ENCODE assay signal across 19 mouse cellular contexts in the genomic region with DNA sequence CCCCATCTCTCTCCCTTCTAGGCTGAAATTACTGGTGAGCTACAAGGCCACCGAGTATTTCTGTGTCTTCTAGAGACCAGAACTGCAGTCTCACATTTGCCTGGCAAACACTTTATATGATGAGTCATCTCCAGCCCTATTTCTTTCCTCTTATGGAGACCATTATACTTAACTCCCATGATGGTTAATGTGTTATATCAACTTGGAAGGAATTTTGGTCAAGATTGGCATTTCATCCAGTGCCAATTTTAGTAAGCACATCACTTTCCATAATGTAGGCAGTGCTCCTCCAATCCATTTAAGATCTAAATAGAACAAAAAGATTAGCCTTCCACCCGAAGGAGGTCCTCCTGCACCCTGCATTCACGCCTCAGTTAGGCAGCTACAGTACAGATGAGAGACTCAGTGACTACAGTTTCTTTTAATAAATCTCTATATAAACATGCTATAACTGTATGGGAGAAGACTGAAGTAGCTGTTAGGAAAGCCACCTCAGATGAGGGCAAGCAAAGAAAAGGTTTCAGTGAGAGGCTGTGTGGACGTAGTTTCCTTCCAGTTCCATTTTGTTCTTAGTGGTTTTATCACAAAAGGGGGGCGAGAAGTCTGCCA. TPM values are rescaled to one million over a fixed set of nuclear protein-coding genes. Genes with fewer than 3 reads are reported as not detected.
DNase-seq lines count a peak whose midpoint lies in the region; TF ChIP-seq lines count a peak whose summit lies in the region.
"Had no signal": no experiment of that assay in that cellular context is flagged by ENCODE, and none has a peak within 500 bp of the region (broad histone marks: within the 10 kb centered on the region; RNA-seq: fewer than 3 reads in every experiment).

No protein-coding gene starts in this region.

- TF ChIP-seq RAD21 in MEL (IDR thresholded peaks at IDR 0.05; ENCODE audit: low read depth, low read length): no peak

- no peak overlapping the region for H3K27ac ChIP-seq in MEL (ENCODE audit: control insufficient read depth, low read depth, low read length)
- H3K27ac ChIP-seq: forebrain, embryonic 10.5 days; forebrain, embryonic 13.5 days; heart, adult 2 months; hindbrain, embryonic 13.5 days; intestine, embryonic 15.5 days had no signal

- DNase-seq in right cerebral cortex, adult 18-20 months: peak; percentile 7
- no peak for DNase-seq in right cerebral cortex, adult 2 months (ENCODE audit: low spot score in 2 of 2)
- DNase-seq in MEL (ENCODE audit: low read depth, low spot score): peak; percentile 23
- peak; percentile 57 for DNase-seq in brain, adult 2 months (ENCODE audit: low read depth, low spot score)
- no peak for DNase-seq in layer of hippocampus, postnatal 25 days (ENCODE audit: extremely low spot score in 1 of 2, low spot score in 1 of 2)
- DNase-seq in embryo, embryonic 11 days: no peak
- DNase-seq: adrenal gland, adult 2 months; adrenal gland, postnatal 14 days; cerebellum, adult 11-12 months; cerebellum, adult 8-10 months; cerebellum, postnatal 10 days; cerebellum, postnatal 36 days; gastrocnemius, postnatal 25 days; heart, adult 2 months; kidney, adult 11 months had no signal

- no peaks in the 10 kb centered on the region for H3K9me3 ChIP-seq in MEL (replicated peaks; ENCODE audit: insufficient read depth, low read length)
- H3K9me3 ChIP-seq: forebrain, embryonic 10.5 days; forebrain, embryonic 13.5 days; hindbrain, embryonic 13.5 days; intestine, embryonic 15.5 days had no signal

- 0 out of 4 replicates have a peak, but pooled peaks cover 0 to 2% of the 10 kb centered on the region in 2 experiments for H3K4me1 ChIP-seq in MEL (ENCODE audit: control insufficient read depth in 1 of 2, insufficient read depth in 2 of 2, low read length in 2 of 2)
- H3K4me1 ChIP-seq: forebrain, embryonic 10.5 days; forebrain, embryonic 13.5 days; hindbrain, embryonic 13.5 days; intestine, embryonic 15.5 days had no signal

- no peak overlapping the region for H3K4me3 ChIP-seq in MEL (ENCODE audit: control insufficient read depth in 1 of 2, insufficient read depth in 1 of 2, low read depth in 2 of 2, low read length in 2 of 2)
- H3K4me3 ChIP-seq: forebrain, embryonic 10.5 days; forebrain, embryonic 13.5 days; heart, adult 2 months; hindbrain, embryonic 13.5 days; intestine, embryonic 15.5 days had no signal

- no peaks in the 10 kb centered on the region; the same call in 1 of the 2 replicates for H3K79me2 ChIP-seq in MEL (ENCODE audit: control insufficient read depth, insufficient read depth, low read length, poor library complexity)

- H3K36me3 ChIP-seq in MEL (ENCODE audit: control insufficient read depth in 1 of 2, insufficient read depth in 2 of 2, low read length in 2 of 2): peaks cover 2 to 6% of the 10 kb centered on the region in 2 experiments; a peak in 3 of 4 replicates
- H3K36me3 ChIP-seq: hindbrain, embryonic 13.5 days had no signal

- no peaks in the 10 kb centered on the region for H3K27me3 ChIP-seq in MEL (ENCODE audit: control insufficient read depth in 1 of 2, insufficient read depth in 2 of 2, low read length in 2 of 2)
- H3K27me3 ChIP-seq: forebrain, embryonic 13.5 days; hindbrain, embryonic 13.5 days; intestine, embryonic 15.5 days had no signal

- TF ChIP-seq CTCF in MEL (IDR thresholded peaks at IDR 0.05 in 2 of 3, conservative IDR thresholded peaks at IDR 0.05 in 1 of 3; ENCODE audit: control insufficient read depth in 1 of 3, insufficient read depth in 1 of 3, low read depth in 2 of 3, low read length in 3 of 3, poor library complexity in 1 of 3, severe bottlenecking in 1 of 3): no peak

- no peak overlapping the region for H3K9ac ChIP-seq in MEL (ENCODE audit: control insufficient read depth, low read depth, low read length, poor library complexity, severe bottlenecking)
- H3K9ac ChIP-seq: forebrain, embryonic 13.5 days; hindbrain, embryonic 13.5 days; intestine, embryonic 15.5 days had no signal

- no peak for TF ChIP-seq EP300 in MEL (IDR thresholded peaks at IDR 0.05; ENCODE audit: low read depth in 1 of 2, low read length in 2 of 2)

- TF ChIP-seq POLR2A in MEL (IDR thresholded peaks at IDR 0.05; ENCODE audit: control insufficient read depth in 1 of 2, insufficient read depth in 1 of 2, low read depth in 1 of 2, low read length in 2 of 2, poor library complexity in 1 of 2): no peak

TF ChIP-seq in MEL, 35 proteins besides CTCF, POLR2A, EP300 and RAD21:
- no peak for TF ChIP-seq MAX (IDR thresholded peaks at IDR 0.05; ENCODE audit: low read length)
- no peak for TF ChIP-seq ZKSCAN1 (IDR thresholded peaks at IDR 0.05; ENCODE audit: low read depth, low read length)
- no peak for TF ChIP-seq MXI1 (IDR thresholded peaks at IDR 0.05; ENCODE audit: low read depth, low read length)
- no peak for TF ChIP-seq TBP (IDR thresholded peaks at IDR 0.05; ENCODE audit: low read depth, low read length)
- no peak for TF ChIP-seq MEF2A (IDR thresholded peaks at IDR 0.05; ENCODE audit: extremely low read depth, insufficient replicate concordance, low read depth, low read length, poor library complexity, severe bottlenecking)
- TF ChIP-seq ZNF384 (IDR thresholded peaks at IDR 0.05; ENCODE audit: low read depth, low read length): no peak
- no peak for TF ChIP-seq GABPA (IDR thresholded peaks at IDR 0.05; ENCODE audit: low read depth, low read length)
- TF ChIP-seq UBTF (IDR thresholded peaks at IDR 0.05; ENCODE audit: borderline replicate concordance, insufficient read depth, low read depth, low read length): no peak
- no peak for TF ChIP-seq BHLHE40 (IDR thresholded peaks at IDR 0.05; ENCODE audit: borderline replicate concordance, low read depth, low read length)
- no peak for TF ChIP-seq TCF12 (IDR thresholded peaks at IDR 0.05; ENCODE audit: low read depth, low read length)
- TF ChIP-seq GATA1 (IDR thresholded peaks at IDR 0.05; ENCODE audit: low read depth, low read length): no peak
- TF ChIP-seq ZC3H11A (IDR thresholded peaks at IDR 0.05; ENCODE audit: low read depth, low read length): no peak
- no peak for TF ChIP-seq CHD1 (IDR thresholded peaks at IDR 0.05; ENCODE audit: low read depth, low read length)
- no peak for TF ChIP-seq POLR2AphosphoS5 (IDR thresholded peaks at IDR 0.05; ENCODE audit: borderline replicate concordance, low read depth, low read length)
- TF ChIP-seq CHD2 (IDR thresholded peaks at IDR 0.05; ENCODE audit: low read length): no peak
- TF ChIP-seq HCFC1 (IDR thresholded peaks at IDR 0.05; ENCODE audit: low read depth, low read length): no peak
- TF ChIP-seq SIN3A (IDR thresholded peaks at IDR 0.05; ENCODE audit: low read length): no peak
- TF ChIP-seq POLR2AphosphoS2 (IDR thresholded peaks at IDR 0.05; ENCODE audit: low read length): no peak
- no peak for TF ChIP-seq MYC (IDR thresholded peaks at IDR 0.05; ENCODE audit: low read depth, low read length)

RNA-seq across cellular contexts. Expression of a gene that starts 50.5 kb away (rescaled TPM):
- total RNA-seq in MEL (2012; rRNA removed): 4.4 and 4.5 TPM in 2 replicates
- polyA plus RNA-seq in MEL (2012; ENCODE audit: insufficient read depth in 1 of 2, insufficient read length in 2 of 2, low read depth in 1 of 2, low replicate concordance in 2 of 2, missing spikeins in 1 of 2): 10 to 100 TPM in 1 of 2 experiments, not detected in 1; 19.8 TPM
- total RNA-seq in layer of hippocampus, postnatal 25 days (2021): 100 to 1,000 TPM; 145 to 153 TPM

RNA-seq across cellular contexts. Expression of a gene that starts 59.1 kb away (rescaled TPM):
- total RNA-seq in MEL (2012; rRNA removed): 19.5 and 23.4 TPM in 2 replicates
- polyA plus RNA-seq in MEL (2012; ENCODE audit: insufficient read depth in 1 of 2, insufficient read length in 2 of 2, low read depth in 1 of 2, low replicate concordance in 2 of 2, missing spikeins in 1 of 2): 10 to 100 TPM in 1 of 2 experiments, not detected in 1; 28.4 TPM
- total RNA-seq in layer of hippocampus, postnatal 25 days (2021): 10 to 100 TPM; 12.6 to 15.9 TPM

Comparison
In these comparisons a context has a peak if more than half of its experiments do, and no peak if none do; other contexts are left out.
1. DNase-seq: peak in right cerebral cortex, adult 18-20 months (single experiment), MEL (single experiment) and brain, adult 2 months (single experiment); none in right cerebral cortex, adult 2 months (0 of 2), layer of hippocampus, postnatal 25 days (0 of 2) and embryo, embryonic 11 days (single experiment).
2. RNA of a gene that starts 50.5 kb away (total RNA-seq): 145 to 153 TPM in layer of hippocampus, postnatal 25 days; 4.4 to 4.5 TPM in MEL; every median in the first group is over 10 times any median in the second.